In genomic region chr15:97643986-97644385, GRCm38 (mm10) we compare ENCODE assay signal across 16 mouse cellular contexts.
DNase-seq lines count a peak whose midpoint lies in the region; TF ChIP-seq lines count a peak whose summit lies in the region.
"Had no signal": no experiment of that assay in that cellular context is flagged by ENCODE, and none has a peak within 500 bp of the region (broad histone marks: within the 10 kb centered on the region; RNA-seq: fewer than 3 reads in every experiment).

No protein-coding gene starts in this region.

- TF ChIP-seq POLR2A in kidney, adult 2 months (IDR thresholded peaks at IDR 0.05; ENCODE audit: low read depth, low read length): no peak

- H3K4me3 ChIP-seq in kidney, adult 2 months (ENCODE audit: insufficient read depth, low read depth, low read length): no peak overlapping the region

- peak; percentile 75 for DNase-seq in kidney, adult 2 months
- no peak for DNase-seq in kidney, adult 11 months
- DNase-seq in kidney, adult 9 months: peak; percentile 70
- no peak for DNase-seq in kidney, postnatal 14 days
- DNase-seq: adrenal gland, adult 2 months; adrenal gland, adult 8-10 months; adrenal gland, postnatal 10 days; adrenal gland, postnatal 14 days; adrenal gland, postnatal 25 days; adrenal gland, postnatal 36 days; B cell, adult 2 months; cerebellum, adult 11 months; cerebellum, adult 11-12 months; cerebellum, adult 18-20 months had no signal

- H3K4me1 ChIP-seq in kidney, adult 2 months (ENCODE audit: control insufficient read depth, insufficient read depth, low read length): no peaks in the 10 kb centered on the region; the same call in 1 of the 2 replicates

- H3K36me3 ChIP-seq in kidney, adult 2 months (ENCODE audit: control insufficient read depth, insufficient read depth, low read length): no peaks in the 10 kb centered on the region
- H3K36me3 ChIP-seq: G1E had no signal

- no peaks in the 10 kb centered on the region for H3K27me3 ChIP-seq in kidney, adult 2 months (replicated peaks; ENCODE audit: control insufficient read depth, insufficient read depth, low read length)
- H3K27me3 ChIP-seq: Patski had no signal

- no peak for TF ChIP-seq CTCF in kidney, adult 2 months (conservative IDR thresholded peaks at IDR 0.05; ENCODE audit: insufficient read depth, insufficient read length, low read depth, low read length)

- peak overlapping the region; percentile 88 for H3K27ac ChIP-seq in kidney, adult 2 months (ENCODE audit: insufficient read depth, low read depth, low read length)

- 38% methylated on average over 4 of the region's 4 CpGs for WGBS in kidney, adult 2 months

Comparison
In these comparisons a context has a peak if more than half of its experiments do, and no peak if none do; other contexts are left out.
1. DNase-seq: peak in kidney, adult 2 months (single experiment) and kidney, adult 9 months (single experiment); none in kidney, adult 11 months (single experiment) and kidney, postnatal 14 days (single experiment).